Mouse (Mus musculus): Measurements from ENCODE around the gene Frmpd4. TPM values are rescaled to one million over a fixed set of nuclear protein-coding genes. Genes with fewer than 3 reads are reported as not detected.

Gene Frmpd4
- 0.15 and 0.19 TPM in 2 replicates for polyA plus RNA-seq (2016; fragmentation: Nextera tagmentation; extraction: Ambion mirVana)

- DNase-seq (ENCODE audit: low spot score): no peak
- no peak within 1 kb of the TSS for H3K27ac ChIP-seq (replicated peaks)
- H3K4me1 ChIP-seq: no peaks in the 10 kb centered on the region
- H3K4me3 ChIP-seq: no peak within 1 kb of the TSS
- H3K27me3 ChIP-seq (ENCODE audit: low read depth, poor library complexity, severe bottlenecking): peaks cover 84% of the 10 kb centered on the region
- 87% methylated on average over 5 of the region's 5 CpGs for WGBS
- no peaks in the 10 kb centered on the region for H3K9me3 ChIP-seq (replicated peaks)
- no peaks in the 10 kb centered on the region for H3K36me3 ChIP-seq
Measured at GRCm38 (mm10) chrX:168577131-168577530, at the start of gene Frmpd4. Frmpd4 (minus strand) TSS chrX:168577231.

GRCm38 (mm10) chrX:168595193-168595592, 18.2 kb upstream of the Frmpd4 start:
- Histone ChIP-seq H3K36me3 (no peaks in the 10 kb centered on the region), H3K9me3 (replicated peaks) (no peaks in the 10 kb centered on the region), H3K27ac (replicated peaks) (no peak overlapping the region), H3K4me1 (no peaks in the 10 kb centered on the region), H3K4me3 (no peak overlapping the region), H3K27me3 (ENCODE audit: low read depth, poor library complexity, severe bottlenecking) (peaks cover 97% of the 10 kb centered on the region)
- DNase-seq (ENCODE audit: low spot score): no peak
- 86% methylated on average over 5 of the region's 5 CpGs for WGBS

- Histone ChIP-seq H3K27me3 (ENCODE audit: low read depth, poor library complexity, severe bottlenecking) (peaks cover 84% of the 10 kb centered on the region), H3K4me3 (no peak overlapping the region), H3K4me1 (no peaks in the 10 kb centered on the region), H3K9me3 (replicated peaks) (no peaks in the 10 kb centered on the region), H3K27ac (replicated peaks) (no peak overlapping the region), H3K36me3 (no peaks in the 10 kb centered on the region)
- 69% methylated on average over 1 of the region's 1 CpGs for WGBS
- DNase-seq (ENCODE audit: low spot score): no peak
Measured at GRCm38 (mm10) chrX:168584303-168584702, 7.3 kb upstream of the Frmpd4 start.

GRCm38 (mm10) chrX:168571808-168572207, 5.2 kb downstream of the Frmpd4 start:
- H3K36me3 ChIP-seq: no peaks in the 10 kb centered on the region
- H3K4me1 ChIP-seq: no peaks in the 10 kb centered on the region
- DNase-seq (ENCODE audit: low spot score): no peak
- 75% methylated on average over 4 of the region's 4 CpGs for WGBS
- H3K27ac ChIP-seq (replicated peaks): no peak overlapping the region
- no peaks in the 10 kb centered on the region for H3K9me3 ChIP-seq (replicated peaks)
- no peak overlapping the region for H3K4me3 ChIP-seq
- peaks cover 96% of the 10 kb centered on the region for H3K27me3 ChIP-seq (ENCODE audit: low read depth, poor library complexity, severe bottlenecking)

GRCm38 (mm10) chrX:168569231-168569630, 7.8 kb downstream of the Frmpd4 start:
- 86% methylated on average over 5 of the region's 5 CpGs for WGBS
- Histone ChIP-seq H3K27ac (replicated peaks) (no peak overlapping the region), H3K9me3 (replicated peaks) (no peaks in the 10 kb centered on the region), H3K27me3 (ENCODE audit: low read depth, poor library complexity, severe bottlenecking) (peaks cover 95% of the 10 kb centered on the region), H3K4me1 (no peaks in the 10 kb centered on the region), H3K4me3 (no peak overlapping the region), H3K36me3 (no peaks in the 10 kb centered on the region)
- no peak for DNase-seq (ENCODE audit: low spot score)

DNA sequence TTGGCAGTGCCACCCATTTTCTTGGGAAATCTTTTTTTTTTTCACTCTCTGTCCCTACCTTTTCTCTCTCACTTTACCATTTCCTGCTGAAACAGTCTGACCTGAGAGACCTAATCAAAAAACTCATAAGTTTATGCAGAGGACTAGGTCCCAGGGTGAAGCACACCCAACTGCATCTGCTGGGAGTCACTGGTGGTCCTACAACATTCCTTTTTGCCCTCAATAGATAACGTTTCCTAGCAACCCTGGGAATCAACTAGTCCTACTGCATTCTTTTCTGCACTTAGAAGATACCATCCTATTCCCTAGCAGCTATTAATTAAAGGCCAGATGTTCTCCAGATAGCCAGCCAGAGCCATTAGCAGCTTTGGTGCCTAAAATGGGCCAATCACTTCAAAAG, 71.8 kb downstream of the Frmpd4 start:
- no peak for DNase-seq (ENCODE audit: low spot score)
- H3K4me3 ChIP-seq: no peak overlapping the region

DNA sequence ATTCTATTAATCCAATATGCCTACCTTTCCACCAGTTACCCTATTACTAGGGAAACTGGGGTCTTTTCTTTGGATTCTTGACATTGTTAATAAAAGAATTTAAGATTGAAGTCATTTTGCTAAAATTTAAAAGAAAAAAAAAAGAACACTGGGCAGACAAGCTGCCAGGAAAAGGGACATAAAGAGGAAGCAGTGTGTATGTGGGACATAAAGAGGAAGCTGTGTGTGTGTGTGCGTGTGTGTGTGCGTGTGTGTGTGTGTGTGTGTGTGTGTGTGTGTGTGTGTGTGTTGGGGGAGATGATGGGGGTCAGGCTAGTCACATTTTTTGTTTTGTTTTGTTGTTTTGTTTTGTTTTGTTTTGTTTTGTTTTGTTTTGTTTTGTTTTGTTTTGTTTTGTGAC, 121.8 kb downstream of the Frmpd4 start:
- Histone ChIP-seq H3K4me1 (no peaks in the 10 kb centered on the region), H3K4me3 (no peak overlapping the region), H3K9me3 (replicated peaks) (no peaks in the 10 kb centered on the region), H3K27me3 (ENCODE audit: low read depth, poor library complexity, severe bottlenecking) (peaks cover 78% of the 10 kb centered on the region), H3K27ac (replicated peaks) (no peak overlapping the region), H3K36me3 (no peaks in the 10 kb centered on the region)
- no peak for DNase-seq (ENCODE audit: low spot score)
- WGBS: 64% methylated on average over 2 of the region's 2 CpGs

More for the DNA sequence above, 71.8 kb downstream of the Frmpd4 start:
- no peaks in the 10 kb centered on the region for H3K36me3 ChIP-seq
- no peaks in the 10 kb centered on the region for H3K4me1 ChIP-seq
- H3K27me3 ChIP-seq (ENCODE audit: low read depth, poor library complexity, severe bottlenecking): peaks cover 23% of the 10 kb centered on the region
- 0 out of 2 replicates have a peak, but pooled peaks cover 3% of the 10 kb centered on the region for H3K9me3 ChIP-seq (replicated peaks)
- no peak overlapping the region for H3K27ac ChIP-seq (replicated peaks)
- 76% methylated on average over 1 of the region's 1 CpGs for WGBS

- peaks cover 73% of the 10 kb centered on the region for H3K27me3 ChIP-seq (ENCODE audit: low read depth, poor library complexity, severe bottlenecking)
- H3K27ac ChIP-seq (replicated peaks): no peak overlapping the region
- 85% methylated on average over 1 of the region's 1 CpGs for WGBS
- no peaks in the 10 kb centered on the region for H3K36me3 ChIP-seq
- no peak for DNase-seq (ENCODE audit: low spot score)
- no peaks in the 10 kb centered on the region for H3K4me1 ChIP-seq
- no peaks in the 10 kb centered on the region for H3K9me3 ChIP-seq (replicated peaks)
- H3K4me3 ChIP-seq: no peak overlapping the region
Measured at GRCm38 (mm10) chrX:168431206-168431605, 145.8 kb downstream of the Frmpd4 start.

- Histone ChIP-seq H3K27ac (replicated peaks) (no peak overlapping the region), H3K36me3 (no peaks in the 10 kb centered on the region), H3K4me1 (no peaks in the 10 kb centered on the region), H3K27me3 (ENCODE audit: low read depth, poor library complexity, severe bottlenecking) (peaks cover 76% of the 10 kb centered on the region), H3K9me3 (replicated peaks) (no peaks in the 10 kb centered on the region), H3K4me3 (no peak overlapping the region)
- WGBS: 97% methylated on average over 4 of the region's 4 CpGs
- no peak for DNase-seq (ENCODE audit: low spot score)
Measured at GRCm38 (mm10) chrX:168429814-168430213, 147.2 kb downstream of the Frmpd4 start.

DNA sequence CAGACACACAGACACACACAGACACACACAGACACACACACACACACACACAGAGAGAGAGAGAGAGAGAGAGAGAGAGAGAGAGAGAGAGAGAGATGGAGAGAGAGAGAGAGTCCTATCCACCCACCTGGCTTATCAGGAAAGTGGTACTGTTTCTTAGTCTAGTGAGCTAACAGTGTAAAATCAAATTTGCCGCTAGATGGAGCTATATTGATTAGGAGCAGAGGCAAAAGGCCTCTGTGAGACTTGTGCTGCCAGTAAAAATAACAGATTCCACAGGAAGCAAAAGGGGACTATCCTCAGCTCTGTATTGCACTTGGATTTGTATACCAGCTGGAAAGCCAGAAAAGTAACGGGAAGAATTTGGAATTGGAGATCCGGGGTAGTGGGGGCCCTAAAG, 161.6 kb downstream of the Frmpd4 start:
- Histone ChIP-seq H3K4me1 (no peaks in the 10 kb centered on the region), H3K4me3 (no peak overlapping the region), H3K27ac (replicated peaks) (no peak overlapping the region), H3K27me3 (ENCODE audit: low read depth, poor library complexity, severe bottlenecking) (peaks cover 59% of the 10 kb centered on the region), H3K9me3 (replicated peaks) (no peaks in the 10 kb centered on the region), H3K36me3 (no peaks in the 10 kb centered on the region)
- 31% methylated on average over 3 of the region's 3 CpGs for WGBS
- DNase-seq (ENCODE audit: low spot score): no peak

- peaks cover 39% of the 10 kb centered on the region for H3K27me3 ChIP-seq (ENCODE audit: low read depth, poor library complexity, severe bottlenecking)
- H3K27ac ChIP-seq (replicated peaks): no peak overlapping the region
- DNase-seq (ENCODE audit: low spot score): no peak
- H3K9me3 ChIP-seq (replicated peaks): no peaks in the 10 kb centered on the region
- H3K36me3 ChIP-seq: no peaks in the 10 kb centered on the region
- no peaks in the 10 kb centered on the region for H3K4me1 ChIP-seq
- 74% methylated on average over 2 of the region's 2 CpGs for WGBS
- H3K4me3 ChIP-seq: no peak overlapping the region
Measured at GRCm38 (mm10) chrX:168403512-168403911, 173.5 kb downstream of the Frmpd4 start.

DNA sequence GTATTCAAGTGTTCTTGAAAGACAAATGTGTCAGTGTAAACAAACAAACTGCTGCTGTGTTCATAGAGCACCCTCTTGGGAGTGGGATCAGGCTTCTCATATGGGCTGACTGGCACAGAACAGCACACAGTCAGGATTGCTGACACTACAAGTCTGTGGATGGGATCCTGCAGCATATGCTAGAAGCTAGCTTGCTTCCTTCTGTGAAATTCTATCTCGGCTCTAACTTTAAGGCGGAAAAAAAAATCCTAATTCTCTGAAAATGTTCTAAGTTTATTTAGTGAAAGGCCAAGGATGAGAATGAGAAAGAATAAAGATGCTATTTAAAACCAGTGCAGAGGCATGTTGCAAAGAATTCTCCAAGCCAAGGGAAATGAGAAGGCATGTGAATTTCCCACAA, 226.6 kb downstream of the Frmpd4 start:
- DNase-seq (ENCODE audit: low spot score): no peak
- Histone ChIP-seq H3K4me1 (no peaks in the 10 kb centered on the region), H3K27me3 (ENCODE audit: low read depth, poor library complexity, severe bottlenecking) (peaks cover 95% of the 10 kb centered on the region), H3K9me3 (replicated peaks) (no peaks in the 10 kb centered on the region), H3K36me3 (no peaks in the 10 kb centered on the region), H3K27ac (replicated peaks) (no peak overlapping the region), H3K4me3 (no peak overlapping the region)
- WGBS: 93% methylated on average over 2 of the region's 2 CpGs

- no peak for DNase-seq (ENCODE audit: low spot score)
- Histone ChIP-seq H3K27ac (replicated peaks) (no peak overlapping the region), H3K36me3 (no peaks in the 10 kb centered on the region), H3K4me1 (no peaks in the 10 kb centered on the region), H3K4me3 (no peak overlapping the region), H3K9me3 (replicated peaks) (no peaks in the 10 kb centered on the region), H3K27me3 (ENCODE audit: low read depth, poor library complexity, severe bottlenecking) (peaks cover 90% of the 10 kb centered on the region)
- WGBS: 79% methylated on average over 5 of the region's 5 CpGs
Measured at GRCm38 (mm10) chrX:168349320-168350225, 227.5 kb downstream of the Frmpd4 start.
